Mouse (Mus musculus) cerebral cortex, adult 2 months (tissue): Measurements from ENCODE around the gene Gm10696.

Experiments used
- WGBS: fragments of 180-500 bp; shearing (Covaris S2); methylation state at CpG from one replicate; pipeline ENCODE4 v1.1.7; 2018; 5-methylcytosine and 5-hydroxymethylcytosine counted together

Gm10696 gene

DNA sequence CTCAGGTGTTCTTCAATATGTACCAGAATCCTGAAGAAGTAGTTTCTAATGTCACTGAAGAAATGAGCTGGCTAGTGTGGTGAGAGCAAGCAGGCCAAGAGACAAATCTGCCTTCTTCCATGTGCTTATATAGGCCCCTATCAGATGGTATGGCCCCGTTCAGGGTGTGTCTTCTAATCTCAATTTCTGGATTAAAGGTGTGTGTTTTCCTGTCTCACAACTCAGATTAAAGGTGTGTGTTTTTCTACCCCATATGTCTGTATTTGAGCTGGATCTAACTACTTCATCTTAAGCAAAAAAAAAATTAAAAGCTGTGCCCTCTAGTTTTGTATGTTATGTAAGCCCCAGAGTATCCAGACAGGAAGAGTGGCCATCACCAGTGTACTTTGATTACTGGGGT, at the start of gene Gm10696:
Gene Gm10696, minus strand, starts transcription at position 101 of the 400 bp plus-strand sequence.
- WGBS = 88% methylated on average over 1 of the region's 1 CpGs

DNA sequence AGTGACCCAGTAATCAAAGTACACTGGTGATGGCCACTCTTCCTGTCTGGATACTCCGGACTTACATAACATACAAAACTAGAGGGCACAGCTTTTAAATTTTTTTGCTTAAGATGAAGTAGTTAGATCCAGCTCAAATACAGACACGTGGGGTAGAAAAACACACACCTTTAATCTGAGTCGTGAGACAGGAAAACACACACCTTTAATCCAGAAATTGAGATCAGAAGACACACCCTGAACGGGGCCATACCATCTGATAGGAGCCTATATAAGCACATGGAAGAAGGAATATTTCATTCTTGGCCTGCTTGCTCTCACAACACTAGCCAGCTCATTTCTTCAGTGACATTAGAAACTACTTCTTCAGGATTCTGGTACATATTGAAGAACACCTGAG, 18.4 kb upstream of the Gm10696 start, which contains the start of gene Gm5286:
Gene Gm5286, plus strand, starts transcription at position 301 of the 400 bp plus-strand sequence.
- WGBS = 86% methylated on average over 3 of the region's 4 CpGs
